Mouse (Mus musculus) embryonic fibroblast, embryonic 13.5 days (primary cell): ENCODE data around the gene Rab37.

ENCODE experiments used
- CTCF ChIP-seq: IDR thresholded peaks from 2 replicates; pipeline ENCODE4 v1.5.1; 2011; ENCODE audit warnings: mild to moderate bottlenecking, control low read depth, low read length, moderate library complexity, borderline replicate concordance; ENCODE audit not compliant: insufficient read depth
- POLR2A ChIP-seq: IDR thresholded peaks from 2 replicates; pipeline ENCODE4 v1.6.1; 2011; ENCODE audit warnings: low read depth, mild to moderate bottlenecking, control low read depth, low read length, moderate library complexity

GRCm38 (mm10) chr11:115100741-115101140, 9.5 kb downstream of the Rab37 start:
- TF ChIP-seq POLR2A = no peak
- TF ChIP-seq CTCF = no peak
